Mouse (Mus musculus) kidney, adult 2 months (tissue): ENCODE measurements around the gene Galnt18.

Experiments
- CTCF ChIP-seq: fragments of 200-500 bp; conservative IDR thresholded peaks from 2 replicates; pipeline ENCODE4 v1.5.1; 2011; ENCODE audit warnings: low read depth, mild to moderate bottlenecking, control low read depth, low read length, moderate library complexity, mixed read lengths; ENCODE audit not compliant: insufficient read depth, insufficient read length
- POLR2A ChIP-seq: fragments of 200-500 bp; IDR thresholded peaks from one replicate; pipeline ENCODE4 v1.6.1; 2011; ENCODE audit warnings: low read depth, low read length, control low read depth

GRCm38 (mm10) chr7:111600756-111601155 lies 179.0 kb downstream of the Galnt18 start:
- TF ChIP-seq POLR2A (no peak), CTCF (no peak)
